Mouse (Mus musculus) common myeloid progenitor, adult 5-6 weeks (primary cell): ENCODE results near the gene Pik3ip1. TPM values are rescaled to one million over a fixed set of nuclear protein-coding genes. Genes with fewer than 3 reads are reported as not detected.

Source experiments
- ATAC-seq: replicated peaks from 2 replicates; pipeline ENCODE4 v1.8.0; 2016; ENCODE audit warnings: low read depth, mild to moderate bottlenecking, moderate TSS enrichment, inconsistent platforms; ENCODE audit not compliant: poor library complexity, severe bottlenecking
- total RNA-seq: library from RNA; stranded (forward); fragments of 200-1000, 187-1606 nt; gene quantifications from 2 replicates; pipeline ENCODE4 v1.2.3, GENCODE M21; 2017

Gene Pik3ip1
- total RNA-seq = 26.5 and 33.6 TPM in 2 replicates

- no peak for ATAC-seq
Observed at GRCm38 (mm10) chr11:3329891-3330451, at the start of gene Pik3ip1. Gene Pik3ip1 (plus strand): TSS chr11:3330401.

DNA sequence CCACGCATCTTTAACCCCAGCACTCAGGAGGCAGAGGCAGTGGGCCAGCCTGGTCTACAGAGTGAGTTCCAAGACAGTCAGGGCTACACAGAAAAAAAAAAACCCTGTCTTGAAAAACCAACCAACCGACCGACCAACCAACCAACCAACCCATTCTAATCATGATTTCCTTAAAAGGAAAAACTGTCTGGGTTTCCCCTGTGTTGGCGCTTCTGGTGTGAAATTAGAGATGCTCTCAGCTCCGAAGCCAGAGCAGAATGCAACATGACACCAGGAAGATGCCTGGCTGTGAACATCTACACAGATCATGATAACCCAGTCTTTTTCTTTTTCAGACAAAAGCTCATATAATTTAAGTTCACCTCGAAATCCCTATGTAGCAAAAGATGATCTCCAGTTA lies 47.3 kb upstream of the Pik3ip1 start:
- ATAC-seq = no peak

DNA sequence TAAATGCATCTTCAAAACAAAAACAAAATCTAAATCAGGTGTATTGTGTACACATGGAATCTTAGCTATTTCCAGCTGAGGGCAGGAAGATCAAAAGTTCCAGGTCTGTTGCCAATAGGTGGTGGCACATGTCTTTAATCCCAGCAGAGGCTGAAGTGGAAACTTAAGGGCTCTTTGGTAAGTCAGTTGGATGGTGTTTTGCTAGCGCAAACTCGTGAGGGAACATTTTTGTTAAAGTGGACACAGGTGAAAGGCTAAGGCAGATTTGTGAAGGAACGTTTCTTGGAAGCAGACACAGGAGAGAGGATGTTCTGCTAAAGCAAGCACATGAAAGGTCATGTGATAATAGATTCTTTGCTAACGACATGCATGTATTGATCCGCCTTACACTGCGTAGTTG lies 46.6 kb upstream of the Pik3ip1 start:
- no peak for ATAC-seq

- no peak for ATAC-seq
Observed at GRCm38 (mm10) chr11:3285940-3286339, 44.3 kb upstream of the Pik3ip1 start.

DNA sequence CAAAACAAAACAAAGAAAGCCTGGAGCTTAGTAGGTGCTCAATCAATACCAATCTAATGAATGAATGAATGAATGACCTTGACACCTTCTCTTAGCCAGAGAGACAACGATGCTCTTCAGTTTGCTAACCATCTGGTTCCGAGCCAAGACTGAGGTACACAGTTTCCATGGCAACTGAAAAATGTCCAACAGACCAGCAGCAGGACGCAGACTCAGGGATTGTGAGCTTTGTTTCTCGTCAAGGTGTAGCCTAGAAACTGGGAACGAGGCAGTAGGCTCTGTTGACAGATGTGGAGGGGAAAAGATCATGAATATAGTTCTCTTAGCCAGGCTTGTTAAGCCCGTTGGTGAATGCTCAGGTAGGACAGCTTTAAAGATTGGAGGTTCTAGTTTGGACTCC lies 43.1 kb upstream of the Pik3ip1 start:
- no peak for ATAC-seq

DNA sequence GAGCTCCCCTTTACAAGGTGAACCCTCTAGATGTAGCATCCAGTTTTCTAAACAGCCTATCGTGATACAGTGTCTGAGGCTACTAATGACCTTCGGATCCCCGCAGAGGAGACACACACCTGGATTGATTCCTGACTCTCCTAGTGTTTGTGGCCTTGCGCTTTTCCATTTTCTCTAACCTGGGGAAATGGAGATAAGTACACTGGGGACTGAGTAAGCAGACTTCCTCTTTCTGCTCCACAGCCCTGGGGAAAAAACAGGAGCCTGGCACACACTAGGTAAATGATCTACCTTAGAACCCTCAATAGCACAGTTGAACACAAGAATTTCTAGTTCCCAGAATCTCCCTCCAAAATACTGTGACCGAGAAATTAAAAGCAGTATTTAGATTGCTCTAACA lies 42.3 kb upstream of the Pik3ip1 start:
- ATAC-seq = no peak

- ATAC-seq = peak; percentile 15
Observed at GRCm38 (mm10) chr11:3288521-3289301, 41.5 kb upstream of the Pik3ip1 start, which contains the start of gene Patz1. Gene Patz1 (plus strand): TSS chr11:3288874.

DNA sequence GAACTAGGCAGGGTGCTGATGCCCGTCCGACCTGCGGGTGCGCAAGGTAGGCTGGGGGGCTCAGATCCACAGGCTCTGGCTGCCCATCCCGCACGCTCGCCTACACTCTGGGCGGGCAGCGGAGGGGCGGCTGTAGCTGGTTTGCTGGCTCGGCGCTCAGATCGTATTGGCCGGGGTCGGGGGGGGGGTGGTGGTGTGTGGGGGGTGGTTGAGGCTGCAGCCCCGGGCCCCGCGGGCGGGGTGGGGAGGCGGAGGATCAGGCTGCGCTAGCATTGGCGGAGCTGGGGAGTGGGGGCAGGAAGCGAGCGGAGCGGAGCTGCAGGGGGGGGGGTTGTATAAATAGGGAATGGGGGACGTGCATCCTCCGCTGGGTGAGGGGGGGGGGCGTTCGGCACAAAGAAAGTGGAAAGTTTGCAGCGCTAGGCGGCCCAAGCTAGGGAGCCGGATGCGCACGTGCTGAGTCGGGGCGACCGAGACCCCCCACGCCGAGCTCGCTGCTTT lies 40.8 kb upstream of the Pik3ip1 start:
- peak; percentile 30 for ATAC-seq

- ATAC-seq = peak; percentile 19
Observed at GRCm38 (mm10) chr11:3289803-3290639, 40.2 kb upstream of the Pik3ip1 start.

GRCm38 (mm10) chr11:3290640-3291310 lies 39.4 kb upstream of the Pik3ip1 start:
- no peak for ATAC-seq

GRCm38 (mm10) chr11:3291311-3292061 lies 38.7 kb upstream of the Pik3ip1 start:
- ATAC-seq = peak; percentile 9

DNA sequence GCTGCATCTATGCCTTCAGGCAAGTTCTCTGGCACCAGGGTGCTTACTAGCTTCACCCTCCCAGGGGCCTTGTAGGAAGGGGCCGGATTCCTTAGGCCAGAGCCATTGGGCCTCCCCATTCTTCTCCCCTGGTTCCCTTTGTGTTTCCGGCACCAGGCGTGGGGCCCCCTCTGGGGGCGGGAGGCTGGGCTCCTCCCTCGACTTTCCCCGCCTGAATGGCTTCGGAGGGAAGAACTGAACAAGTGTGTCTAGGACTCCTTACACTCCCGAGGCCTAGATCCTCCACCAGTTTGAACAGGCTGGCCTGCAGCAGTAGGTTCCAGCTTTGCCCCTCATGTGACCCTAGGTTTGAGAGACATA lies 38.2 kb upstream of the Pik3ip1 start:
- ATAC-seq = peak; percentile 19

- no peak for ATAC-seq
Observed at GRCm38 (mm10) chr11:3292711-3293249, 37.4 kb upstream of the Pik3ip1 start.

DNA sequence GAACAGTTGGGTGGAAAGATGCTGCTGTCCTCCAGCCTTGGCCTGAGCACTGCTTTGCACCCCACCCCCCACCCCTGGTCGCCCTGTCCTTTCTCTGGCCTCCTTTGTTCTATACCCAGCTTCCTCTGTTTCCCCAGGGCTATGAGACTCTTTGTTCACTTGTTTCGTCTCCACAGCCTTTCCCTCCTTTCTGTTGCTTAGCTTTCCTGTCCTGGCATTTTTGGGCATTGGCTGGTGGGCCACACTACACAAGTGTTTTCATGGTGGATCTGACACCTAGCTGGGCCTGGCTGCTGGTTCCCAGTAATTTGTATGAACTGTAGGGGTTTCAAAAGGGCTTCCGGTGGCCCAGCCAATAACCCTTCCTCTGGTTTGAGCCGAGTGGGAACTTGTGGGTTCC lies 36.8 kb upstream of the Pik3ip1 start:
- no peak for ATAC-seq

DNA sequence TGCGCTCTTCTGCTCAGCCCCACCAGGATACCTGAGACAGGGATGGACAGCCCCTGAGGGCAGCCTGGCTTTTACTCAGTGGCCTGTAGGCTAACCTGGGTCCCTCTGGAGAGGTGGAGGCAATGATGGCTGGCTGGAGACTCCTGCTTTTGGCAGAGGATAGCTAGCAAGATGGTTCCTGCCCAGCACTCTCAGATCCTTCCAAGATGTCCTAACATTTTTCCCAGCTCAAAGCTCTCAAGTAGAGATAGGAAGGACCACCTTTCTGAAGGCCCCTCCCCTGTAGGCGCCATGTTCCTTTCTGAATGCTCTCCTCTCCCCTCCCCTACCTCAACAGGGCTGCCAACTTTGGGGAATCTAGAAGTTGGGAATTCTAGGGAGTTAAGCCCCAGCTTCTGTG lies 35.6 kb upstream of the Pik3ip1 start:
- ATAC-seq = no peak

DNA sequence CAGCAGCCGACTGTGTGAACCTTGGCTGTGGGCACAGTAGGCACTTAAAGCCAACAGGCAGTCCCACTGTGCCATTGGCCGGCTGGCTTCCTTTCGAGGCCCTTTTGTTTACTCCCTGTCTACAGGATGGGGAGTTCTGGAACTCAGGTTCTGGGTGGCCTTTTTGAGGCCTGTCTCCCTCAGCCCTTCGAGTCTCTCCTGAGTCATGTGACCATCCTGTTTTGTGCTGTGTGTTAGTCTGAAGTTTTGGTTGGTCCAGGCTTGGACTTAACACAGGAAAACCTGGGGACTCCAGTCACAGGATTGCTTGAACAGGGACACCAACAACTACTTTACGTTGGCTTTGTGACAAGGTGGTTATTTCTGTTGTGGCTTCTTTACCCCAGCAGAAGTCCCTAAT lies 34.1 kb upstream of the Pik3ip1 start:
- no peak for ATAC-seq

DNA sequence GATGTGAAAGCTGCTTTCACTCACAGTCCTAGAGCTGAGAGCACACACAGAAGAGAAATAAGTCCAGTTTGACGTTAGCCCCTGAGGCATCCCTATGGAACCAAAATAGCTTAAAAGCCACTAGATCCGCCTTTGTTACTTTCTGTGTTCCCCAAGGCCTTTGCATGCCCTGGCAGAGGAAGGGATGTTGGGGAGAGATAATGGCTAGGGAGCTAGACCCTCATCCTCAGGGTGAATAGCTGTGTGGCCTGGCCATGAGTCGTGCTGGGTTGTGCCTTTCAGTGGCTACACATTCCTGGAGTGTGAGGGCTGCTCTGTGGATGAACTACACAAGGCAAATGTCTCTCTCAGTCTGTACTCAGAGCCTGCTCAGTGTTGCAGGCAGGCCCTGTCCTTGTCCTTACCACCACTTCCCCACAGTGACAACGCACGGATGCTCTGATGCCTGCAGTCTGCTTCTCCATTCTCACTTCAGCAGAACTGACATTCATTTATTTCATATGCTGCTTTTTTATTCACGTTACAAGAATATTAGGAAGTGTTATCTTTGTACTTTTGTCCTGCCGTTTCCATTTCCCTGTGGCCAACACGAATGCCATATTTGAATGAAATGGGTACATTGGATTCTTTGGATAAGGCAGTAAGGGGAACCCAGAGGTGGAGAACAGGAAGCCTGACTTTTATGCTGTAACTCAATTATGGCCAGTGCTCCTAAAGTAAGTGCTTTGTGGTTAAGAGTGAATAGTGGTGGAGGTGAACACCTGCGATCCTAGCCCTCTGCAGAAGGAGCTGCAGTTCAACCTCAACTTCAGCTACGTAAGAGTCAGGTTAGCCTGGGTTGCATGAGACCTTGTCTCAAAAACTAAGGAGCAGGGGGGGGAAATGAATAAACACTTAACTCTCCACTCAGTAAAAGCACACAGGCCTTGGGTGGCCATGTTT lies 32.1 kb upstream of the Pik3ip1 start:
- peak; percentile 70 for ATAC-seq

- ATAC-seq = no peak
Observed at GRCm38 (mm10) chr11:3298813-3299185, 31.4 kb upstream of the Pik3ip1 start.
